Mouse (Mus musculus): Measurements from ENCODE around the gene Gm14214.

Gm14214 gene

DNA sequence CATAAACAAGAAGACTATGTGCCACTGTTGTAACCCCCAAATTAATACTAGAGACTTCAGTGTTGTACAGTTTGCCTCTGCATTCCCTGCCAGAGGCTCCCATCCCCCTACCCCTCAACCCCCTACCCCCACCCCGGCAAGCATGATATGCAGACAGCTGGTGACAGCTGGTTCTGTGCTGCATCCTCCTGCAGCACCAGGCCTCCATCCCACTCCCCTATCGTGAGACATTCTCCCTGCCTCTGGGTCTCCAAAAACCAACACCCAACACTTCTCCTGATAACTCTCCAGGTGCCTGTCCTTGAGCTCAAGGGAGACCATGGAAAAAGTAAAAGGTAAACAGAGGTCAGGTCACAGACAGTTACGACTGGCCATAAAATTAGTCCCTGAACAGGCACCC, 40.1 kb downstream of the Gm14214 start:
- DNase-seq (ENCODE audit: low read depth): no peak

DNA sequence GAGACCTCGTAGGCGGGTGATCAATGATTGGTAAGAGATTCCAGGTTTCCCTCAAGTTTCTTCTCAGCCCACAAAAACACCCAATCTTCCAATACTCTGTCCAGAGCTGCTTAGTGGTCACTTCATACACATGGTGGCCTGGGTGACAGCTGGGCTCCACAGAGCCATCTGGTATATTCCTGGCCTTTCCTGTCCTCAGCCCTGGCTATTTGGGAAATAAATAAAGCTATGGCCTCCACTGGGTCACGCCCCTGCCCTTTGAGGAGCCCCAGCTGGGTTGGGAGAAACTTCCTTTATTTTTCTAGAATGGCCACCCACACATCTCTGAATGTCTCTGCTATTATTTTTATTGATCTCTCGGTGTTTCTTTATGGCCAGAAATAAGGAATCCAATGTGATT, 46.4 kb downstream of the Gm14214 start:
- no peak for DNase-seq (ENCODE audit: low read depth)

DNA sequence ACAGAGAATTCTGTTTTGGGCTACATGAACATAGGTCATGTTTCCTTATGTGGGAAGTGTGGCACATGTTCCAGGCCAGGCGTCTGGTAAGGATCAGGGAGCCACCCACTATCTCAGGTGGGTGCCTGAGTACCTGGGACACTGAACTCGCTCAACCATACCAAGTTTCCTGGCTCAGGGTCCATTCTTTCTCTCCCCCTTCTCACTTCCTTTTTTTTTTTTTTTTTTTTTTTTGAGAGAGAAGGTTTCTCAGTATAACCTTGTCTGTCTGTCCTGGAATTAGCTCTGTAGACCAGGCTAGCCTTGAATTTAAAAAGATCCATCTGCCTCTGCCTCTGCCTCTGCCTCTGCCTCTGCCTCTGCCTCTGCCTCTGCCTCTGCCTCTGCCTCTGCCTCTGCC, 49.5 kb downstream of the Gm14214 start:
- DNase-seq (ENCODE audit: low read depth): no peak
